Mouse (Mus musculus) cerebellum, postnatal 10 days (tissue): ENCODE data around the gene Olfr1028.

Experiments
- DNase-seq, 2 experiments: peaks; one replicate each; pipeline ENCODE4 v3.0.0; 2021; ENCODE audit warnings: mixed read lengths in 2 of 2

The Olfr1028 gene

DNA sequence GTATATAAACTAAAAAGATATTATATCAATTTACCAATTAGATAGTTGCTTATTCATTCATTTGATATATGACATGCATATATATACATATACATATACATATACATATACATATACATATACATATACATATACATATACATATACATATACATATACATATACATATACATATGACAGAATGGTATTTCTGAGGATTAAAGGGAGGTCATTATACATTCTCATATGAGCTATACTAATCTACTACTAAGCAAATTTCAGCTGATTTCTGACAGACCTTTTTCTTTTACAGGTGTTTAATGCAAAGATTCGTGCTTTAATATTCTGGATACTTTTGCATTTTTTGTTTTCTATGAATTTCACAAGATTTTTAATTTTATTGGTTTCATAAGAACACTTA is at the start of gene Olfr1028:
Olfr1028 (plus strand) TSS at position 301 of the 400 bp plus-strand sequence.
- no peak for DNase-seq

DNA sequence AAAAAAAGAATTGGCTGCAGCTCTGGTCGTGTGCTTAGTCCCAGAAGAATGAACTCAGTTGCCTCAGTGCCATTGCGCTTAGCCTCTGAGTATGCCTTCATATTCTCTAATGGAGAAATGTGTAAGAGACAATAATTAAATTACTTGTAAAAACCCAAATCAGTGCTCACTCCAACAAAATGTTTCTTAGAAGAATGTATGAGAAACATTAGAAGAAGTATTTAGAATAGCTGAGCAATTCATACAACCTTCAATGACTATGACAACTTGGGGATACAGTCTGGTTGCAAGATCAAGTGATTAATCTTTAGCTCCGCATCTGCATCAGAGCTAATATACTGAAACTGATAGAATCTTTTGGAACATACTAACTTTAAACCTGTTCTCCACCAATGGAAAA is 45.3 kb upstream of the Olfr1028 start, which contains the start of gene Olfr1024:
Olfr1024 (minus strand) TSS at position 101 of the 400 bp plus-strand sequence.
- no peak for DNase-seq

DNA sequence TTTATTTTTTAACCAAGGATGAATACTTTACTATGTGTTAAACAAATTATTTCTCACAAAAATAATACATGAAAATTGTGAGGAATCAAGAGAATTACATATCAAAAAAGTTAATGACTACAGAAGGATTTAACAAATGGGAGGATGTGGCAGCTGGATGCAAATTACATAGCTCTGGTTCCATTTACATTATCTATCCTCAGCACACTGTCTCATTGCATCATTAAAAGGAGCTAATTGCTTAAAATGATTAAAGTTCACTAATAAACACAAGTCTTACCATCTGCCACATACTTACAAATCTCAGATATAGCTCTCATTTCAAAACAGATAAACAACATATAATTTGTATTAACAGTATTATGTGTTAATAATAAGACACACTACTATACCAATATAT is 37.0 kb upstream of the Olfr1028 start:
- DNase-seq: no peak

DNA sequence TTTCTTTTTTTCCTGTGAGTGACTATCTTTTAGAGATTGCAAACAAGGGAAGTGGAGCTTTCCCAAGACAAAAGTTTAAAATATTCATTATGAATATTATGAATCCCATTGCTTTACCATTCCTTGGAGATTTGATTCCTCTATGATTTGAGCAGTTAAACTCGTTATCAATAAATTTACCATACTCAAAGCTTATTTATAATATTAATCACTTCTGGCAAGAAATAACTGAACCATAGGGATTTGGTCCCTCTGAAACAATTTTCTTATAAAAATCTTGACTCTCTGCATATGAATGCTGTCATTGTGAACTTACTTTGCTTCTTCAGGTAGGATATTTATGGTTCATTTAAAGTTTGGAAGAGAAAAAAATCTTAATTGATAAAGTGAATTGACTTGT is 35.3 kb upstream of the Olfr1028 start, which contains the start of gene Olfr1025-ps1:
Olfr1025-ps1 (plus strand) TSS at position 301 of the 400 bp plus-strand sequence.
- DNase-seq: no peak

DNA sequence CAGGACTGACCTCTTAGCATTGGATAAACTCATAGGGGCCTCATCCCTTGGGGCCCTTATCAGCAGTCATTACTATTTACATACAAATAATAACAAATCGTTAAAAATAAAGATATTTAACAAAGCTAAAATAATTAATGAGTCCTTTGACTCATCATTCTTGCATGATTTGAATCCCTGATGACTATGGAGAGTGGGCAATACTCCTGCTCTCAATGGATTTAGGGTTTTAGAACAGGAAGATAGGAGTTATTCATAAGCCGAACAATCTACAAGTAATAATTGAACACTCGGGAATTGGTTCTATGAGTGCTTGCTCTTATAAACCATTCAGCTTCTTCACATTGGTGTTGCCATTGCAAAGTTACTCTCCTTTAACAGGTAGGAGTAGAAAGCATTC is 29.0 kb upstream of the Olfr1028 start, which contains the start of gene Olfr1026:
Olfr1026 (plus strand) TSS at position 301 of the 400 bp plus-strand sequence.
- no peak for DNase-seq

DNA sequence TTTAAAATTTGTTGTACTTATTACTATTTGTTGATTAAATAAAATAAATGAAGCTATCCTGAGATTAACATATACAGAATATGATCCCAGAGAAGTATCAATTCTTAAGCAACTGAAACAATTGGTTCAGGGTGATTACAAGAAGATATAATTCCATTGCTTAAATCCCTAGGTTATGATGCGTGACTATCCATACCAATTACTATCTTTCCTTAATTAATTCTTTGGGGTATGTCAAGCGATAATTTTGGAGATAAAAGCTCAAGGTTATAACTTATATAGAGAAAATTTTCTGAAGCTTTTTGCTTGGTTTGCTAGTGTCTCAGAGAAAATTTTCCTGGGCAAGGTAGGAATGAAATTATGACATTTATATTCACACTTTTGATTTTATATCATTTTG is 23.4 kb downstream of the Olfr1028 start, which contains the start of gene Olfr1029:
Olfr1029 (plus strand) TSS at position 301 of the 400 bp plus-strand sequence.
- no peak for DNase-seq

DNA sequence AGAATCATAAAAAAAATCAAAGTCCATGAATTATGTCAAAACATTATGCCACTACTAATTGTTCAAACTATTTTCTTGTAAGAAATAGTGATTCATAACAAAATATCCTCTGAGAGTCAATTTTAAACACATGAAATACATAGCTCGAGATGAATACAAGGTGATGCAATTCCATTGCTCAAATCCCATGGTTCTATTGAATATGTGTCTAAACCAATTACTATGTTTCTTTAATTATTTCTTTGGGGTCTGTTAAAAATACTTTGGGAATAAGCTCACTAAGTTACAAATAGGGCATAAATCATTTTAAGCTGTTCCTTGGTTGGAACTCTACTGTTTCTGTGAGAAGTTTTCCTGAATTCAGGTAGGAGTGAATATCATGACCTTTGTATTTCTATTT is 28.7 kb downstream of the Olfr1028 start, which contains the start of gene Olfr1030:
Olfr1030 (plus strand) TSS at position 301 of the 400 bp plus-strand sequence.
- DNase-seq: no peak

DNA sequence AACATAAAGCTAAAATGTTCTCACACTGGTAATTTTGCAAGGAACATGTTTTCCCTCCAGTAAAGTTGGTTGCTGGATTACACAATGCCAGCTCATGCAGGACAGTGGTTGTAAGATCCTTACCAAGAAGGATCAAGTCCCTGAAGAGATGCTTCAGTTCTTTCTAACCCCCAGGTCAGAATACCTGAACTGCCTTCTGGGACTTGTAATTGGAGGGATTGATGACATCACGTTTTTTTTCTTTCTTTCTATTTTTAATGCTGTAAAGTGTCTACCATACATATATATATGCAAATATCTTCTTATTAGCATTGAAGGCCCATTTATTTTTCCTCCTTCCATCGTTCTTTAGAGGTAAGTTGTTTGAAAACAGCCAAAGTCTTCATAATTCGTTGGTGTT is 39.8 kb downstream of the Olfr1028 start, which contains the start of gene Olfr1031:
Olfr1031 (plus strand) TSS at position 301 of the 400 bp plus-strand sequence.
- no peak for DNase-seq
